In genomic region chr16:77154831-77155230, GRCm38 (mm10) we compare ENCODE assay signal across 27 mouse cellular contexts.
"Had no signal": no experiment of that assay in that cellular context is flagged by ENCODE, and none has a peak within 500 bp of the region (broad histone marks: within the 10 kb centered on the region; RNA-seq: fewer than 3 reads in every experiment).

No protein-coding gene starts in this region.

- H3K4me3 ChIP-seq: heart, adult 2 months; heart, embryonic 13.5 days; heart, embryonic 15.5 days; hindbrain, embryonic 12.5 days; kidney, embryonic 15.5 days; left cerebral cortex, adult 2 months; limb, embryonic 10.5 days; limb, embryonic 12.5 days; liver, embryonic 13.5 days; liver, embryonic 15.5 days had no signal

- H3K4me1 ChIP-seq: heart, embryonic 13.5 days; heart, embryonic 15.5 days; hindbrain, embryonic 12.5 days; limb, embryonic 10.5 days; limb, embryonic 12.5 days; liver, embryonic 13.5 days; liver, embryonic 15.5 days had no signal

- H3K9me3 ChIP-seq: heart, embryonic 13.5 days; heart, embryonic 15.5 days; hindbrain, embryonic 12.5 days; kidney, embryonic 15.5 days; limb, embryonic 10.5 days; limb, embryonic 12.5 days; liver, embryonic 13.5 days; liver, embryonic 15.5 days had no signal

- H3K27me3 ChIP-seq: heart, embryonic 13.5 days; heart, embryonic 15.5 days; hindbrain, embryonic 12.5 days; kidney, embryonic 15.5 days; limb, embryonic 12.5 days; liver, embryonic 13.5 days; liver, embryonic 15.5 days had no signal

- ATAC-seq: hindbrain, embryonic 16.5 days; intestine, embryonic 16.5 days had no signal

- H3K27ac ChIP-seq: heart, adult 2 months; heart, embryonic 13.5 days; heart, embryonic 15.5 days; hindbrain, embryonic 12.5 days; hindbrain, embryonic 14.5 days; kidney, embryonic 15.5 days; kidney, postnatal 0 days; left cerebral cortex, adult 2 months; limb, embryonic 10.5 days; limb, embryonic 12.5 days; liver, embryonic 13.5 days; liver, embryonic 15.5 days had no signal

- H3K36me3 ChIP-seq: heart, embryonic 13.5 days; heart, embryonic 15.5 days; hindbrain, embryonic 12.5 days; kidney, embryonic 15.5 days; limb, embryonic 10.5 days; limb, embryonic 12.5 days; liver, embryonic 13.5 days; liver, embryonic 15.5 days had no signal

- H3K4me2 ChIP-seq: heart, embryonic 11.5 days; heart, embryonic 13.5 days; heart, embryonic 15.5 days; hindbrain, embryonic 12.5 days; hindbrain, embryonic 14.5 days; kidney, embryonic 15.5 days; limb, embryonic 12.5 days; liver, embryonic 11.5 days; liver, embryonic 13.5 days; liver, embryonic 15.5 days had no signal

- DNase-seq: gastrocnemius, postnatal 14 days; gastrocnemius, postnatal 36 days; heart, adult 11 months; heart, adult 2 months; heart, postnatal 14 days; heart, postnatal 36 days; kidney, adult 11 months; kidney, adult 2 months; kidney, adult 9 months; kidney, postnatal 14 days; kidney, postnatal 36 days; liver; liver, embryonic 13.5 days had no signal

- H3K9ac ChIP-seq: heart, embryonic 13.5 days; heart, embryonic 15.5 days; hindbrain, embryonic 12.5 days; hindbrain, embryonic 14.5 days; kidney, embryonic 15.5 days; limb, embryonic 12.5 days; liver, embryonic 13.5 days; liver, embryonic 15.5 days had no signal
